18 mouse cellular contexts compared by ENCODE assay signal in genomic region chr11:89067301-89067822, GRCm38 (mm10). TPM values are rescaled to one million over a fixed set of nuclear protein-coding genes. Genes with fewer than 3 reads are reported as not detected.
DNase-seq lines count a peak whose midpoint lies in the region; ATAC-seq lines count a peak whose summit lies in the region.
"Had no signal": no experiment of that assay in that cellular context is flagged by ENCODE, and none has a peak within 500 bp of the region (broad histone marks: within the 10 kb centered on the region; RNA-seq: fewer than 3 reads in every experiment).

No protein-coding gene starts in this region.

- H3K4me1 ChIP-seq in heart, embryonic 11.5 days (ENCODE audit: control insufficient read depth, insufficient read depth, low read length) = 0 out of 2 replicates have a peak, but pooled peaks cover 4% of the 10 kb centered on the region
- no peaks in the 10 kb centered on the region for H3K4me1 ChIP-seq in neural tube, embryonic 12.5 days
- no peaks in the 10 kb centered on the region for H3K4me1 ChIP-seq in neural tube, embryonic 15.5 days
- H3K4me1 ChIP-seq in forebrain, embryonic 13.5 days = no peaks in the 10 kb centered on the region
- H3K4me1 ChIP-seq: embryonic facial prominence, embryonic 15.5 days; hindbrain, embryonic 13.5 days had no signal

- H3K9me3 ChIP-seq in heart, embryonic 11.5 days (replicated peaks; ENCODE audit: control insufficient read depth, low read length) = peaks cover 2% of the 10 kb centered on the region; the same call in 1 of the 2 replicates
- no peaks in the 10 kb centered on the region for H3K9me3 ChIP-seq in neural tube, embryonic 12.5 days
- H3K9me3 ChIP-seq in neural tube, embryonic 15.5 days (replicated peaks) = no peaks in the 10 kb centered on the region
- no peaks in the 10 kb centered on the region for H3K9me3 ChIP-seq in forebrain, embryonic 13.5 days (replicated peaks)
- H3K9me3 ChIP-seq: embryonic facial prominence, embryonic 15.5 days; hindbrain, embryonic 13.5 days had no signal

- no peaks in the 10 kb centered on the region for H3K36me3 ChIP-seq in heart, embryonic 11.5 days (ENCODE audit: control insufficient read depth, insufficient read depth, low read length)
- H3K36me3 ChIP-seq in neural tube, embryonic 12.5 days = no peaks in the 10 kb centered on the region
- H3K36me3 ChIP-seq in neural tube, embryonic 15.5 days = no peaks in the 10 kb centered on the region
- no peaks in the 10 kb centered on the region for H3K36me3 ChIP-seq in forebrain, embryonic 13.5 days (ENCODE audit: poor library complexity, severe bottlenecking)
- H3K36me3 ChIP-seq: embryonic facial prominence, embryonic 15.5 days; hindbrain, embryonic 13.5 days had no signal

- peak; percentile 98 for DNase-seq in heart, adult 11 months
- peak; percentile 19 for DNase-seq in heart, postnatal 4 days
- peak; percentile 60 for DNase-seq in thymus, postnatal 4 days
- DNase-seq in urinary bladder, postnatal 14 days (ENCODE audit: low spot score) = no peak
- DNase-seq: cerebellum, postnatal 25 days; forebrain, postnatal 0 days had no signal

- no peak overlapping the region for H3K4me3 ChIP-seq in heart, embryonic 11.5 days (ENCODE audit: low read depth, low read length)
- H3K4me3 ChIP-seq in neural tube, embryonic 12.5 days = no peak overlapping the region
- no peak overlapping the region for H3K4me3 ChIP-seq in neural tube, embryonic 15.5 days (replicated peaks)
- no peak overlapping the region for H3K4me3 ChIP-seq in forebrain, embryonic 13.5 days
- H3K4me3 ChIP-seq: embryonic facial prominence, embryonic 15.5 days; hindbrain, embryonic 13.5 days had no signal

- H3K27ac ChIP-seq in heart, embryonic 11.5 days (ENCODE audit: low read depth, low read length) = no peak overlapping the region
- H3K27ac ChIP-seq in neural tube, embryonic 12.5 days = no peak overlapping the region
- H3K27ac ChIP-seq in neural tube, embryonic 15.5 days (replicated peaks) = no peak overlapping the region; the same call in 1 of the 2 replicates
- no peak overlapping the region for H3K27ac ChIP-seq in forebrain, embryonic 13.5 days
- H3K27ac ChIP-seq: embryonic facial prominence, embryonic 15.5 days; hindbrain, embryonic 13.5 days; liver, embryonic 14.5 days had no signal

- no peak overlapping the region for H3K9ac ChIP-seq in heart, embryonic 11.5 days (ENCODE audit: low read depth, low read length)
- H3K9ac ChIP-seq in neural tube, embryonic 12.5 days = 0 out of 2 replicates have a peak overlapping the region, but pooled peaks have one; percentile 26
- H3K9ac ChIP-seq in neural tube, embryonic 15.5 days (replicated peaks) = no peak overlapping the region
- H3K9ac ChIP-seq in forebrain, embryonic 13.5 days = no peak overlapping the region
- H3K9ac ChIP-seq: embryonic facial prominence, embryonic 15.5 days; forebrain, postnatal 0 days; hindbrain, embryonic 13.5 days; liver, embryonic 14.5 days had no signal

- ATAC-seq in heart, embryonic 11.5 days (replicated peaks; ENCODE audit: insufficient number of reproducible peaks, low FRiP score, low TSS enrichment) = no peak
- no peak for ATAC-seq in neural tube, embryonic 12.5 days (ENCODE audit: low FRiP score, low read depth)
- ATAC-seq in neural tube, embryonic 15.5 days (ENCODE audit: low FRiP score) = no peak
- ATAC-seq in forebrain, embryonic 13.5 days = no peak
- ATAC-seq: forebrain, postnatal 0 days; intestine, postnatal 0 days had no signal

- H3K27me3 ChIP-seq in heart, embryonic 11.5 days (ENCODE audit: control insufficient read depth, insufficient read depth, low read length) = no peaks in the 10 kb centered on the region
- no peaks in the 10 kb centered on the region for H3K27me3 ChIP-seq in neural tube, embryonic 12.5 days (replicated peaks)
- H3K27me3 ChIP-seq in neural tube, embryonic 15.5 days (replicated peaks) = no peaks in the 10 kb centered on the region
- H3K27me3 ChIP-seq in forebrain, embryonic 13.5 days = no peaks in the 10 kb centered on the region
- H3K27me3 ChIP-seq: embryonic facial prominence, embryonic 15.5 days; hindbrain, embryonic 13.5 days had no signal

- WGBS in heart, embryonic 11.5 days (ENCODE audit: insufficient replicate concordance) = 62% methylated on average over 6 of the region's 6 CpGs
- 70% methylated on average over 6 of the region's 6 CpGs for WGBS in neural tube, embryonic 12.5 days
- 75% methylated on average over 6 of the region's 6 CpGs for WGBS in neural tube, embryonic 15.5 days
- 78% methylated on average over 6 of the region's 6 CpGs for WGBS in forebrain, embryonic 13.5 days

- no peak overlapping the region for H3K4me2 ChIP-seq in heart, embryonic 11.5 days
- no peak overlapping the region for H3K4me2 ChIP-seq in neural tube, embryonic 12.5 days (replicated peaks)
- no peak overlapping the region for H3K4me2 ChIP-seq in neural tube, embryonic 15.5 days
- H3K4me2 ChIP-seq in forebrain, embryonic 13.5 days = no peak overlapping the region
- H3K4me2 ChIP-seq: embryonic facial prominence, embryonic 15.5 days; hindbrain, embryonic 13.5 days; midbrain, embryonic 11.5 days had no signal

RNA-seq across cellular contexts. Expression of gene Dgke, which starts 0.7 kb away (rescaled TPM):
- 4.2 and 4.5 TPM in 2 replicates for polyA plus RNA-seq in heart, embryonic 11.5 days (2014; fragmentation: Nextera tagmentation; extraction: Ambion mirVana)
- 11.1 and 12.7 TPM in 2 replicates for polyA plus RNA-seq in neural tube, embryonic 12.5 days (2016; fragmentation: Nextera tagmentation; extraction: Ambion mirVana)
- polyA plus RNA-seq in neural tube, embryonic 15.5 days (2015; fragmentation: Nextera tagmentation; extraction: Ambion mirVana) = 16.0 and 17.5 TPM in 2 replicates
- total RNA-seq in heart, postnatal 4 days (2021) = 10 to 100 TPM; 12.4 to 13.6 TPM
- 8.7 and 9.9 TPM in 2 replicates for polyA plus RNA-seq in forebrain, embryonic 13.5 days (2015; fragmentation: Nextera tagmentation; extraction: Ambion mirVana)

RNA-seq across cellular contexts. Expression of gene Gm525, which starts 6.3 kb away (rescaled TPM):
- polyA plus RNA-seq in heart, embryonic 11.5 days (2014; fragmentation: Nextera tagmentation; extraction: Ambion mirVana) = not detected in 2 replicates
- polyA plus RNA-seq in neural tube, embryonic 12.5 days (2016; fragmentation: Nextera tagmentation; extraction: Ambion mirVana) = not detected in 2 replicates
- polyA plus RNA-seq in neural tube, embryonic 15.5 days (2015; fragmentation: Nextera tagmentation; extraction: Ambion mirVana) = 9.3 TPM in 1 of 2 replicates, not detected in the other
- not detected for total RNA-seq in heart, postnatal 4 days (2021)
- not detected in 2 replicates for polyA plus RNA-seq in forebrain, embryonic 13.5 days (2015; fragmentation: Nextera tagmentation; extraction: Ambion mirVana)
- total RNA-seq: forebrain, postnatal 0 days; layer of hippocampus, adult 18-20 months; left cerebral cortex, postnatal 25 days had no signal
- polyA plus RNA-seq: hindbrain, embryonic 13.5 days; liver, embryonic 14.5 days; midbrain, embryonic 11.5 days; small intestine, adult 2 months had no signal
